ENCODE assay signal across 13 mouse cellular contexts in the genomic region with DNA sequence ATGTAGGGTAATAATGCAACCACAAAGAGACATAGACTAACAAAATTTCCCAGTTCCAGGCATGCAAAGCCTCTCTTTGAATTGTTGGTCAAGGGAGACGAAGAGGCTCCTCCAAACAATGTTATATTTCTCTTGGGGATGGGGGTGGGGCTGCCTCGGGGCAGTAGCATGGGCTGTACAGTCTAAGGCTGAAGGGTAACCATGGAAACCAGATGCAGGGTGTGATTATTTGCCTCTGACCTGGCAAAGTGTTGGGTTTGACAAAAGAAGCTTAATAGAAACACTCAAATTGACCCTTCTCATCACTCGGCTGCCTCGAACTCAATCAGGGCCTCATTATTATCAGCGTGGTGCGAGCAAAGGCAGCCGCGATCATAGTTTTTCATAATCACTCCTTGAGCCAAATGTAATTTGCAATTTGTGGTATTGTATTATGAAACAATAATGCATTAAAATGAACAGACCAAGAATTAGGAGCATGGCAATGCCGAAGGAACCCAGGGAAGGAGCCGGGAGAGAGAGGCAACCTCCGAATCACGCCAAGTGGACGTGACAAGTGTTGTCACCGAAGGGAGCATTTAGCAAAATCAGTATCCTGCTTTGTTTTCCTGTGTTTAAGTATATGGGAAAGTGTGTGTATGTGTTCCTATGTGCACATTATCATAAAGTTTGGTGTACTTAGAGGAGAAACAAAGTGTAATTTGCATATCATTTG.
DNase-seq lines count a peak whose midpoint lies in the region; ATAC-seq and TF ChIP-seq lines count a peak whose summit lies in the region.
"Had no signal": no experiment of that assay in that cellular context is flagged by ENCODE, and none has a peak within 500 bp of the region (broad histone marks: within the 10 kb centered on the region; RNA-seq: fewer than 3 reads in every experiment).

No protein-coding gene starts in this region.

- no peaks in the 10 kb centered on the region for H3K4me1 ChIP-seq in embryonic facial prominence, embryonic 14.5 days (ENCODE audit: control insufficient read depth, insufficient read depth, low read length)
- H3K4me1 ChIP-seq in hindbrain, embryonic 12.5 days = peaks cover 27% of the 10 kb centered on the region
- H3K4me1 ChIP-seq in midbrain, embryonic 14.5 days (ENCODE audit: control insufficient read depth, insufficient read depth, low read length) = peaks cover 16% of the 10 kb centered on the region
- H3K4me1 ChIP-seq: embryonic facial prominence, embryonic 12.5 days; limb, embryonic 15.5 days had no signal

- TF ChIP-seq POLR2A in brain, embryonic 14.5 days (IDR thresholded peaks at IDR 0.05; ENCODE audit: borderline replicate concordance, extremely low read depth, insufficient read depth, insufficient read length, poor library complexity, severe bottlenecking) = no peak

- no peak; the same call in 1 of the 2 replicates for ATAC-seq in embryonic facial prominence, embryonic 14.5 days (ENCODE audit: low read depth)
- peak; percentile 92 for ATAC-seq in hindbrain, embryonic 12.5 days (ENCODE audit: low FRiP score)
- ATAC-seq in midbrain, embryonic 14.5 days (ENCODE audit: low FRiP score, low TSS enrichment) = peak; percentile 78; the same call in 1 of the 2 replicates
- no peak for ATAC-seq in CD4-positive, CD25-positive, alpha-beta regulatory T cell, adult 4 months
- ATAC-seq: intestine, postnatal 0 days had no signal

- H3K27me3 ChIP-seq in embryonic facial prominence, embryonic 14.5 days (replicated peaks; ENCODE audit: control insufficient read depth, insufficient read depth, low read length) = no peaks in the 10 kb centered on the region
- H3K27me3 ChIP-seq in hindbrain, embryonic 12.5 days = no peaks in the 10 kb centered on the region
- H3K27me3 ChIP-seq in midbrain, embryonic 14.5 days (ENCODE audit: control insufficient read depth, insufficient read depth, low read length) = no peaks in the 10 kb centered on the region
- H3K27me3 ChIP-seq: embryonic facial prominence, embryonic 12.5 days; limb, embryonic 15.5 days had no signal

- intact Hi-C loops in heart, postnatal 10 days (cut with DNase I) = no loop called here

- no peak overlapping the region for H3K9ac ChIP-seq in embryonic facial prominence, embryonic 14.5 days (ENCODE audit: low read depth, low read length)
- no peak overlapping the region for H3K9ac ChIP-seq in hindbrain, embryonic 12.5 days
- no peak overlapping the region for H3K9ac ChIP-seq in midbrain, embryonic 14.5 days (replicated peaks; ENCODE audit: low read length)
- H3K9ac ChIP-seq: embryonic facial prominence, embryonic 12.5 days; limb, embryonic 15.5 days had no signal

- WGBS in embryonic facial prominence, embryonic 14.5 days = 75% methylated on average over 14 of the region's 14 CpGs
- WGBS in hindbrain, embryonic 12.5 days = 38% methylated on average over 14 of the region's 14 CpGs
- 29% methylated on average over 14 of the region's 14 CpGs for WGBS in midbrain, embryonic 14.5 days

- no peak overlapping the region for H3K4me2 ChIP-seq in embryonic facial prominence, embryonic 14.5 days (ENCODE audit: low read depth, low read length)
- H3K4me2 ChIP-seq in hindbrain, embryonic 12.5 days (replicated peaks) = peak overlapping the region; percentile 29
- H3K4me2 ChIP-seq in midbrain, embryonic 14.5 days (ENCODE audit: low read length) = peak overlapping the region; percentile 18; the same call in 1 of the 2 replicates
- H3K4me2 ChIP-seq: embryonic facial prominence, embryonic 12.5 days; limb, embryonic 15.5 days had no signal

- no peak overlapping the region for H3K27ac ChIP-seq in embryonic facial prominence, embryonic 14.5 days (replicated peaks; ENCODE audit: low read depth, low read length)
- peak overlapping the region; percentile 62 for H3K27ac ChIP-seq in hindbrain, embryonic 12.5 days
- peak overlapping the region; percentile 60 for H3K27ac ChIP-seq in midbrain, embryonic 14.5 days (replicated peaks; ENCODE audit: low read depth, low read length)
- H3K27ac ChIP-seq: embryonic facial prominence, embryonic 12.5 days; limb, embryonic 15.5 days had no signal

- peak; percentile 91 for DNase-seq in brain, embryonic 14.5 days (ENCODE audit: low read depth)
- DNase-seq in embryonic facial prominence, embryonic 14.5 days (ENCODE audit: low spot score) = peak; percentile 14
- DNase-seq in midbrain, embryonic 14.5 days = peak; percentile 83
- DNase-seq in heart, postnatal 10 days = no peak
- DNase-seq in layer of hippocampus, postnatal 14 days (ENCODE audit: low spot score in 2 of 2) = no peak
- no peak for DNase-seq in right cerebral cortex, adult 18-20 months
- DNase-seq: adrenal gland, adult 2 months; kidney, postnatal 36 days had no signal

- no peak overlapping the region for H3K4me3 ChIP-seq in embryonic facial prominence, embryonic 14.5 days (ENCODE audit: low read depth, low read length)
- H3K4me3 ChIP-seq in hindbrain, embryonic 12.5 days = no peak overlapping the region
- H3K4me3 ChIP-seq in midbrain, embryonic 14.5 days (replicated peaks; ENCODE audit: low read depth, low read length) = no peak overlapping the region
- H3K4me3 ChIP-seq: embryonic facial prominence, embryonic 12.5 days; limb, embryonic 15.5 days had no signal

- no peaks in the 10 kb centered on the region for H3K9me3 ChIP-seq in embryonic facial prominence, embryonic 14.5 days (ENCODE audit: control insufficient read depth, low read length)
- H3K9me3 ChIP-seq in hindbrain, embryonic 12.5 days (replicated peaks) = no peaks in the 10 kb centered on the region
- no peaks in the 10 kb centered on the region for H3K9me3 ChIP-seq in midbrain, embryonic 14.5 days (ENCODE audit: control insufficient read depth, low read length)
- H3K9me3 ChIP-seq: embryonic facial prominence, embryonic 12.5 days; limb, embryonic 15.5 days had no signal

- TF ChIP-seq CTCF in brain, embryonic 14.5 days (IDR thresholded peaks at IDR 0.05; ENCODE audit: borderline replicate concordance, extremely low read depth, insufficient read depth, insufficient read length) = no peak

- peaks cover 10% of the 10 kb centered on the region; the same call in 1 of the 2 replicates for H3K36me3 ChIP-seq in embryonic facial prominence, embryonic 14.5 days (ENCODE audit: control insufficient read depth, insufficient read depth, low read length)
- no peaks in the 10 kb centered on the region for H3K36me3 ChIP-seq in hindbrain, embryonic 12.5 days
- H3K36me3 ChIP-seq in midbrain, embryonic 14.5 days (ENCODE audit: control insufficient read depth, insufficient read depth, low read length) = no peaks in the 10 kb centered on the region

Comparison
In these comparisons a context has a peak if more than half of its experiments do, and no peak if none do; other contexts are left out.
1. DNase-seq: peak in brain, embryonic 14.5 days (single experiment), embryonic facial prominence, embryonic 14.5 days (single experiment) and midbrain, embryonic 14.5 days (single experiment); none in heart, postnatal 10 days (0 of 2), layer of hippocampus, postnatal 14 days (0 of 2) and right cerebral cortex, adult 18-20 months (single experiment).
2. ATAC-seq: peak in hindbrain, embryonic 12.5 days (single experiment) and midbrain, embryonic 14.5 days (single experiment); none in embryonic facial prominence, embryonic 14.5 days (single experiment) and CD4-positive, CD25-positive, alpha-beta regulatory T cell, adult 4 months (single experiment).